Mouse (Mus musculus) embryonic facial prominence, embryonic 10.5 days (tissue): ENCODE measurements around the gene Mgat1. TPM values are rescaled to one million over a fixed set of nuclear protein-coding genes. Genes with fewer than 3 reads are reported as not detected.

Experiments
- DNase-seq: peaks from one replicate; pipeline ENCODE4 v3.0.0-alpha.2; 2017; ENCODE audit warnings: low spot score
- H3K27ac ChIP-seq: fragments of 300-500 bp; sonication (generic); replicated peaks from 2 replicates; pipeline ENCODE4 v1.5.1; 2016; ENCODE audit warnings: mild to moderate bottlenecking
- H3K27me3 ChIP-seq: fragments of 300-500 bp; sonication (generic); replicated peaks from 2 replicates; pipeline ENCODE4 v1.6.1; 2016; ENCODE audit warnings: low read depth, mild to moderate bottlenecking; ENCODE audit not compliant: poor library complexity, severe bottlenecking
- H3K36me3 ChIP-seq: fragments of 300-500 bp; sonication (generic); replicated peaks from 2 replicates; pipeline ENCODE4 v1.6.1; 2016; ENCODE audit warnings: mild to moderate bottlenecking, moderate library complexity
- H3K4me1 ChIP-seq: fragments of 300-500 bp; sonication (generic); 2 replicates; pipeline ENCODE4 v1.6.1; 2016
- H3K4me3 ChIP-seq: fragments of 300-500 bp; sonication (generic); 2 replicates; pipeline ENCODE4 v1.5.1; 2016; ENCODE audit warnings: mild to moderate bottlenecking, moderate library complexity
- H3K9me3 ChIP-seq: fragments of 300-500 bp; sonication (generic); 2 replicates; pipeline ENCODE4 v1.6.1; 2016; ENCODE audit warnings: mild to moderate bottlenecking
- WGBS: fragments of 180-500 bp; shearing (Covaris S2); methylation state at CpG from one replicate; pipeline ENCODE4 v1.1.7; 2016; 5-methylcytosine and 5-hydroxymethylcytosine counted together
- polyA plus RNA-seq: library from polyadenylated mRNA; unstranded; fragments of >200 nt; fragmentation: Nextera tagmentation; extraction: Ambion mirVana; gene quantifications from 2 replicates; pipeline ENCODE4 v1.2.1, GENCODE M21; 2016

Gene Mgat1
- polyA plus RNA-seq, 1 experiment from 2014 or later = 34.8 TPM

DNA sequence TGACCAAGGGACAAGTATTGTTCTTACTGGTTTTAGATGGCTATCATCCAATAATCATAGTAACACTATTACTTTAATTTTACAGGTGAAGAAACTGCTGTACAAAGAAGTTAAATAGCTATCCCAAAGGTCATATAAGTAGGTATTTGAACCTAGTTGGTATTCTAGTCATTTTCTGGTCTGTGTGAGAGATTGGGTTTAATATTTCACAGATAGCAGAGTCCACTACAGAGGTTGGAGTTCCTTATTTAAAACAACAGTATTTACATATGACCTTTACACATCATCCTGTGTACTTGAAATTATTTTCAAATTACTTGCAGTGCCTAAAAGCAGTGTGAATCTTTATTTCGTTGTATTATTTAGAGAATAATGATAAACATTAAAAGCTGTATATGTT, 30.5 kb upstream of the Mgat1 start:
- H3K9me3 ChIP-seq = no peaks in the 10 kb centered on the region
- H3K36me3 ChIP-seq = peaks cover 86% of the 10 kb centered on the region
- WGBS = 99% methylated on average over 1 of the region's 1 CpGs
- no peak for DNase-seq
- H3K4me3 ChIP-seq = no peak overlapping the region
- no peaks in the 10 kb centered on the region for H3K27me3 ChIP-seq
- H3K27ac ChIP-seq = no peak overlapping the region
- H3K4me1 ChIP-seq = no peaks in the 10 kb centered on the region

- H3K27ac ChIP-seq = no peak overlapping the region
- no peaks in the 10 kb centered on the region for H3K9me3 ChIP-seq
- no peaks in the 10 kb centered on the region for H3K27me3 ChIP-seq
- WGBS = 92% methylated on average over 2 of the region's 2 CpGs
- no peak for DNase-seq
- H3K4me3 ChIP-seq = no peak overlapping the region
- peaks cover 48% of the 10 kb centered on the region for H3K36me3 ChIP-seq
- H3K4me1 ChIP-seq = no peaks in the 10 kb centered on the region
Measured at GRCm38 (mm10) chr11:49219271-49219670, 24.7 kb upstream of the Mgat1 start.

DNA sequence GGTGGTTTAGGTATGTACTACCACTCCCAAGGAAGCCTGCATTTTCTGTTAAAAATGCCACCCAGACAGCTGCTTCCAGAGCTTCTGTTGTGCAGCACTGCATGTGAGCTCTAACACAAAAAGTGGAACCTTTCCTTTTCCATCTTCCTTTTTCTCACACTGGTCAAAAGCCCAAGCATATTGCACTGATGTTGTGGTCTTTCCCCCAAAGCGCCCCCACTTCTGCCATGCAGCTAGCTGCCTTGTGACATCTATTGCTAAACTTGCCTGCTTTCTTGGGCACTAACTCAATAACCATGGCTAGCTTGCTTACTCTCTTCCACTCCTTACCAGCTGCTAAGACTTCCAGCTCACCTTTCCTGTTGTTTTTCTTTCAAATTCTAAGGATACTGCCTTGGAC, 19.5 kb upstream of the Mgat1 start:
- Histone ChIP-seq H3K36me3 (no peaks in the 10 kb centered on the region; the same call in 1 of the 2 replicates), H3K9me3 (no peaks in the 10 kb centered on the region), H3K27ac (no peak overlapping the region), H3K4me1 (no peaks in the 10 kb centered on the region), H3K4me3 (no peak overlapping the region), H3K27me3 (no peaks in the 10 kb centered on the region)
- WGBS = 69% methylated on average over 1 of the region's 1 CpGs
- DNase-seq = no peak

DNA sequence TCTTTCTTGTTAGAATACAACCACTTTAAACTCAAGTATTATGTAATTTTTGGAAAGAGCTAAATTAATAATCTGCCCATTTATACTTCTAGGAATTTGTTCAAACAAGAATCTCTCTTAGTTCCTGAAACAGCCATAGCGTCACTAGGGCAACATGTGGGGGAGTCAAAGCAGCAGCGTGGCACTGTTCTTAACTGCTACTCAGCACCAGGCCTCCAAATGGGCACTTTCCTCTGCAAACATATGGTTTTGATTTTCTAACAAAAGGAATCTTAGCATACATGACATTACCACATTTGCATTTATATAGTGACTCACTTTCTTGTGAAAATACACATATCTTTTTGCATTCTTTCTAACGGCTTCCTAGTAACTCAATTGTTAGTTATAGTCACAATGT, 11.2 kb upstream of the Mgat1 start:
- DNase-seq = no peak
- Histone ChIP-seq H3K27ac (no peak overlapping the region), H3K9me3 (no peaks in the 10 kb centered on the region), H3K4me3 (no peak overlapping the region), H3K36me3 (no peaks in the 10 kb centered on the region), H3K27me3 (no peaks in the 10 kb centered on the region), H3K4me1 (no peaks in the 10 kb centered on the region)
- WGBS = 74% methylated on average over 3 of the region's 3 CpGs

- Histone ChIP-seq H3K27me3 (no peaks in the 10 kb centered on the region), H3K27ac (no peak overlapping the region), H3K9me3 (no peaks in the 10 kb centered on the region), H3K36me3 (no peaks in the 10 kb centered on the region), H3K4me1 (no peaks in the 10 kb centered on the region), H3K4me3 (no peak overlapping the region)
- DNase-seq = no peak
- 79% methylated on average over 3 of the region's 3 CpGs for WGBS
Measured at GRCm38 (mm10) chr11:49235459-49236207, 8.4 kb upstream of the Mgat1 start.

DNA sequence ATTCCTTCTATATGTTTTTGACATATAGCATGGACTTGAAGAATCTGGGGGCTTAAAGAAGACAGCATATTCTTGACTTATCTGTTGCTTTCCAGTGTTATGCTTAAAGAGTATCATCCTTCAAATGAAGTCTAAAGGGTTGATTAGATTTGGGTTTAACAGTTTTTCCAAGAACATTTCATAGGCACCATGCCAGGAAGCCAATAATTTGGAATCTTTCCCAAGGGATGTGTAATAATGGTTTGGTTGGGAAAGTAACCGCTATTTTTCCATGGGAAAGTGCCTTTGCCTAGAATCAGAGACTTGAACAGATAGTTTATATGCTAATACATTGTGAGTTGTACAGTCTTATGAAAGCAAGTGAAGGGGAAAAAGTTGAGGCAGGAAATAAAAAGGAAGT, 7.1 kb upstream of the Mgat1 start:
- WGBS = 79% methylated on average over 1 of the region's 1 CpGs

DNA sequence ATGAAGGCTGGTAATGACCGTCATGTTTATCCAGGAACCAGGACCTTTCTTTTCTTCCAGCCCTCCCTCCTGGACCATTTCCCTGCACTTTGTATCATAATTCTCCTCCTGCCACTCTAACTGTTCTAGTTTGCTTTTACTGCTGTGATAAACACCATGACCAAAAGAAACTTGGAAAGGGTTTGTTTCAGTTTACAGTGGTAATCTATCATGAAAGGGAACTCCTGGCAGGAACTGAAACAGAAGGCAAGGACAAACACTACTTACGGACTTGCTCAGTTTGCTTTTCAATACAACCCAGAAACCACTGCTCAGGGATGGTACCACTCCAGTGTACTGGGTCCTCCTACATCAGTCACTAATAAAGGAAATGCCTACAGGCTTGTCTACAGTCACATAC, 6.5 kb upstream of the Mgat1 start:
- Histone ChIP-seq H3K9me3 (no peaks in the 10 kb centered on the region), H3K4me1 (no peaks in the 10 kb centered on the region), H3K27ac (no peak overlapping the region), H3K36me3 (no peaks in the 10 kb centered on the region), H3K27me3 (no peaks in the 10 kb centered on the region), H3K4me3 (no peak overlapping the region)
- DNase-seq = no peak
- WGBS = 79% methylated on average over 2 of the region's 2 CpGs

More for the DNA sequence above, 7.1 kb upstream of the Mgat1 start:
- no peaks in the 10 kb centered on the region for H3K27me3 ChIP-seq
- no peaks in the 10 kb centered on the region for H3K36me3 ChIP-seq
- H3K4me1 ChIP-seq = no peaks in the 10 kb centered on the region
- H3K27ac ChIP-seq = no peak overlapping the region
- no peaks in the 10 kb centered on the region for H3K9me3 ChIP-seq
- no peak overlapping the region for H3K4me3 ChIP-seq
- DNase-seq = no peak

DNA sequence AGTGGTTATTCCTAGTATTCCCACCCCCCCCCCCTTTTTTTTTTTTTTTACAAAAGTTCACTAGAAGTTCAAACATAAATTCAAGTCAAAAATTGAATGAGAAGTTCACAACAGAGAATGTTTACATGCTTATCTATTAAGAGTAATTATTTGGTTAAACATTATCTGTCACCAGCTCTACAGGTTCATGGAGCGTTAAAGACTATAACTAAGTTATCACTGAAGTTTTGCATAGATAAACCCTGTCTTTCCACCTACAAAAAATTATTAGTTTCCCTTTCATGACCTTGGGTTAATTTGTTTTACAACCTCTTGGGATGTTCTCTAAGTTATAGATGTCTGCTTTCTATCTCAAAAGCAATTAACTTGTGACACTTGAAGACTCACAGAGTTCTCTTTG, 3.7 kb upstream of the Mgat1 start:
- WGBS = 95% methylated on average over 1 of the region's 1 CpGs
- Histone ChIP-seq H3K36me3 (no peaks in the 10 kb centered on the region), H3K27me3 (no peaks in the 10 kb centered on the region), H3K4me3 (no peak overlapping the region), H3K27ac (no peak overlapping the region), H3K9me3 (no peaks in the 10 kb centered on the region), H3K4me1 (peaks cover 17% of the 10 kb centered on the region)
- no peak for DNase-seq

DNA sequence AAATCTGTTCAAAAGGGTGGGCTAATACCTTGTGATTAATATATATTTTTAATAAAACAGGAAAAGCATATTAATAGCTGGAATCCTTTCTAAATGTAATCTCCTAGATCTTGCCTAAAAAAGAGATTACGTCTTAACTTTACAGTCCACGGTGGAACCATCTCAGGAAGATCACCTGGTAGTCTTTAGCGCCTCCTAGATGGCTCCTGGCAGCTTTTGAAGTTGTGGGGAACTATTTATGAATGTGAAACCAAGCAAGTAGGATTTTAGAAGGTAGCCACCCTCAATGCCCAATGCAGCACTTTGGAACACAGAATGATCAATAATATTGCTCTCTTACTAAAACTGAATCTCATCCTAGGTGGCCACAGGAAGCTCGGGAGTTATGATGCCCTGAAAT, 3.1 kb upstream of the Mgat1 start:
- 87% methylated on average over 4 of the region's 4 CpGs for WGBS

DNA sequence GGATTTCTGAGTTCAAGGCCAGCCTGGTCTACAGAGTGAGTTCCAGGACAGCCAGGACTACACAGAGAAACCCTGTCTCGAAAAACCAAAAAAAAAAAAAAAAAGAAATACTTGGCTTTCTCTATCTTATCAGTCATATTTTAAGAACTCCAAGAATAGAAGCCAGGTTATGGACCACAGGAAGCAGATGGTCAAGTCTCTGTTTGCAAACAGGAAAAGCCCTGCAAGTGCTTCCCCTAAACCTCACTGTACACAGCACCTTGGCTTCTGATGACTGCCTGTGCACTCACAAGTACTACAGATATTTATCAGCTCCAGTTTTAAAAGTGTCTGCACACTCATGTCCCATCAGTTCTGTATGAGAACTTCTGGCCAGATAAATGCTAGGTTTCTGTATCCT, 2.5 kb upstream of the Mgat1 start:
- no peaks in the 10 kb centered on the region for H3K27me3 ChIP-seq
- no peak overlapping the region for H3K4me3 ChIP-seq
- WGBS = 75% methylated on average over 1 of the region's 1 CpGs
- H3K27ac ChIP-seq = no peak overlapping the region
- no peaks in the 10 kb centered on the region for H3K9me3 ChIP-seq
- peaks cover 28% of the 10 kb centered on the region for H3K4me1 ChIP-seq
- DNase-seq = no peak
- no peaks in the 10 kb centered on the region for H3K36me3 ChIP-seq

More for the DNA sequence above, 3.1 kb upstream of the Mgat1 start:
- DNase-seq = no peak
- Histone ChIP-seq H3K4me1 (peaks cover 23% of the 10 kb centered on the region), H3K27me3 (no peaks in the 10 kb centered on the region), H3K4me3 (no peak overlapping the region), H3K27ac (no peak overlapping the region), H3K36me3 (no peaks in the 10 kb centered on the region), H3K9me3 (no peaks in the 10 kb centered on the region)

DNA sequence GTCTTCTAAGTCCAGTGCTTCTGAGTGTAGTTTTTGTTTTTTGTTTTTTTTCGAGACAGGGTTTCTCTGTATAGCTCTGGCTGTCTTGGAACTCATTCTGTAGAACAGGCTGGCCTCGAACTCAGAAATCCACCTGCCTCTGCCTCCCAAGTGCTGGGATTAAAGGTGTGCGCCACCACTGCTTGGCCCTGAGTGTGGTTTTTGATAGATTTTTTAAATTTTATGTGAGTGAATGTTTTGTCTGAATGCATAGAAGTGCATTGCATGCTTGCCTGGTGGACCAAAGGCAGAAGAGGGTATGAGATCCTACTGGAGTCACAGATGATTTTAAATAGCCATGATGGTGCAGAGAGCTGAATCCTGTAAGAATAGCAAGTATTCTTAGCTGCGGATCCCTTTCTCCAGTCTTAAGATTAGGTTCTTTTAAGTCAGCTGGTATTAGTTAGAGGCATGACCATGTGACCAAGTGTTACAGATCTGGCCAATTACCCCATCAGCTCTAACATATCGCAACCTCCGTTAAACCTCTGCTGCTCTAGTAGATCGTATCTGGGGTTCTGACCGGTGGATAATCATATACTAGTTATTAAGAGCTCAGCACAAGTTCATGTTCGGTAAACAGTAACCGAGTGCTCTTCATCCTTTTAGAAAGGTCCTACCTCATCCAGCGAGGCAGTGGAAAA, 906 bp upstream of the Mgat1 start:
- DNase-seq = no peak
- no peaks in the 10 kb centered on the region for H3K27me3 ChIP-seq
- H3K9me3 ChIP-seq = no peaks in the 10 kb centered on the region
- no peaks in the 10 kb centered on the region for H3K36me3 ChIP-seq
- peaks cover 39% of the 10 kb centered on the region for H3K4me1 ChIP-seq
- peak overlapping the region; percentile 62 for H3K4me3 ChIP-seq
- peak overlapping the region; percentile 91 for H3K27ac ChIP-seq
- 22% methylated on average over 11 of the region's 11 CpGs for WGBS

GRCm38 (mm10) chr11:49244595-49244930, 572 bp downstream of the Mgat1 start:
- no peaks in the 10 kb centered on the region for H3K9me3 ChIP-seq
- peak overlapping the region; percentile 91 for H3K27ac ChIP-seq
- H3K4me3 ChIP-seq = peak overlapping the region; percentile 62
- H3K4me1 ChIP-seq = peaks cover 49% of the 10 kb centered on the region
- no peaks in the 10 kb centered on the region for H3K27me3 ChIP-seq
- WGBS = 0% methylated on average over 4 of the region's 4 CpGs
- no peaks in the 10 kb centered on the region for H3K36me3 ChIP-seq
- no peak for DNase-seq

GRCm38 (mm10) chr11:49245176-49245575, 1.2 kb downstream of the Mgat1 start:
- peak overlapping the region; percentile 91; the same call in 1 of the 2 replicates for H3K27ac ChIP-seq
- H3K9me3 ChIP-seq = no peaks in the 10 kb centered on the region
- H3K27me3 ChIP-seq = no peaks in the 10 kb centered on the region
- peaks cover 55% of the 10 kb centered on the region for H3K4me1 ChIP-seq
- 17% methylated on average over 7 of the region's 7 CpGs for WGBS
- DNase-seq = peak; percentile 52
- no peaks in the 10 kb centered on the region for H3K36me3 ChIP-seq
- H3K4me3 ChIP-seq = peak overlapping the region; percentile 62
